Mouse (Mus musculus) hindbrain, embryonic 13.5 days (tissue): ENCODE measurements around the gene Gas7. TPM values are rescaled to one million over a fixed set of nuclear protein-coding genes. Genes with fewer than 3 reads are reported as not detected.

Source experiments
- ATAC-seq: fragments of 200-750 bp; cut with Nextera tagmentation; 2 replicates; pipeline ENCODE4 v1.8.0; 2017; ENCODE audit warnings: moderate TSS enrichment; ENCODE audit not compliant: low FRiP score
- H3K27ac ChIP-seq: fragments of 300-500 bp; sonication (generic); 2 replicates; pipeline ENCODE4 v1.5.1; 2015; ENCODE audit warnings: inconsistent platforms, mild to moderate bottlenecking, moderate library complexity
- H3K27me3 ChIP-seq: fragments of 300-500 bp; sonication (generic); 2 replicates; pipeline ENCODE4 v1.6.1; 2015; ENCODE audit warnings: mild to moderate bottlenecking, inconsistent platforms
- H3K36me3 ChIP-seq: fragments of 300-500 bp; sonication (generic); 2 replicates; pipeline ENCODE4 v1.6.1; 2015; ENCODE audit warnings: mild to moderate bottlenecking, inconsistent platforms
- H3K4me1 ChIP-seq: fragments of 300-500 bp; sonication (generic); replicated peaks from 2 replicates; pipeline ENCODE4 v1.6.1; 2015; ENCODE audit warnings: inconsistent platforms
- H3K4me2 ChIP-seq: fragments of 300-500 bp; sonication (generic); 2 replicates; pipeline ENCODE4 v1.6.1; 2015; ENCODE audit warnings: inconsistent platforms, mild to moderate bottlenecking, moderate library complexity
- H3K4me3 ChIP-seq: fragments of 300-500 bp; sonication (generic); 2 replicates; pipeline ENCODE4 v1.5.1; 2015; ENCODE audit warnings: mild to moderate bottlenecking, inconsistent platforms
- H3K9ac ChIP-seq: fragments of 300-500 bp; sonication (generic); 2 replicates; pipeline ENCODE4 v1.6.1; 2015; ENCODE audit warnings: mild to moderate bottlenecking, inconsistent platforms
- H3K9me3 ChIP-seq: fragments of 300-500 bp; sonication (generic); 2 replicates; pipeline ENCODE4 v1.6.1; 2016; ENCODE audit warnings: inconsistent platforms
- WGBS: fragments of 180-500 bp; shearing (Covaris S2); methylation state at CpG from one replicate; pipeline ENCODE4 v1.1.7; 2015; 5-methylcytosine and 5-hydroxymethylcytosine counted together
- polyA plus RNA-seq: library from polyadenylated mRNA; unstranded; fragments of >200 nt; fragmentation: Nextera tagmentation; extraction: Ambion mirVana; gene quantifications from 2 replicates; pipeline ENCODE4 v1.2.1, GENCODE M21; 2015

The Gas7 gene
- polyA plus RNA-seq, 1 experiment from 2014 or later, result 11.3 TPM

DNA sequence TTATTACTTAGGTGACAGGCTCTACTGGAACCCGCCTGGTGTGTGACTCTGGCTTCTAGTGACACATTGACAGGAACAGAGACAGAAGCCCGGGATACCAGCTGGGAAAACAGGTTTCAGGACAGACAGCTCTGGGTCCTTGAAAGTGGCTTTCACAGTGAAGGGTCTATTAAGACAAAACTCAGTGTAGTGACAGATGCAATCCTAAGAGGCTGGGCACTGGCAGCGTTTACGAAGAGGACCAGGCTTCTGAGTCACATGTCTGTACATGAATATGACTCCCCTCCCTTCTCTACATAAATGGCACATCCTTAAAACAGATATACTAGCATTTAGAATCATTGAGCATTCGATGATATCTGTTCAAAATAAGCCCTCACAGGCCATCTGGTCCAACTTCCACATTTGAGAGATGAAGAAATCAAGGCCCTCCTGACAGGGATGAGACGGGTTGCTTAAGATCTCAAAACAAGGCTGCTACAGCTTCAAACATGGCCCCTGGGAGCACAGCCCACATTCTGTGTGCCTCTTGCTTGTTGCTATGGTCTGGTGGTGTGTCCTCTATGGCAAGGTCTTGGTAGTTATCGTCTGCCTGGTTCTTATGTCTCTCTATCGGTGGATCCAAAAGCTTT is 133.1 kb downstream of the Gas7 start:
- WGBS, result 80% methylated on average over 8 of the region's 8 CpGs

DNA sequence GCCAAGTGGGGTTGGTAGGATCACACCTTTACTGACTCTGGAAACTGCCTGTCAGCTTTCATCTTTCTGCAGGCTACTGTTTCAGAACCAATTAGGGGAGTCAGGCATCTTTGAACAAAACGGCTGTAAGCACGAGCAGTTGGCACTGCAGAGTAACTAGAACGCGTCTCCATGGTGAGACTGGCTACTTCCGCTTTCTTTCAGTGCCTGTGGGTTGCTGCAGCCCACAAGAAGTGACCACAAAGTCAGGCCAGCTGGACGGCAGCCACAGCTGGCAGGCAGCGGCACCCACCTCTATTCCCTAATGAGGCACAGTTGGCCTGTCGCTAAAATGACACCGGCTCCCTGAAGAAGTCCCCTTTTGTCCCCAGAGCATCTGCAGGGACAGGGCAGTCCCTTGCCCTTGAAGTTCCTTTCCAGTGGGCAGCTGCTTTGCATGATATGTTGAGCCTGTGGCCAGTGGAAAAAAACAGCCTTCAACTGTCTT is 133.6 kb downstream of the Gas7 start:
- Histone ChIP-seq H3K4me1 (peaks cover 8% of the 10 kb centered on the region), H3K4me2 (no peak overlapping the region), H3K4me3 (no peak overlapping the region), H3K27ac (no peak overlapping the region), H3K9me3 (no peaks in the 10 kb centered on the region), H3K36me3 (no peaks in the 10 kb centered on the region), H3K9ac (no peak overlapping the region), H3K27me3 (no peaks in the 10 kb centered on the region)
- 0 out of 2 replicates have a peak, but pooled peaks have one; percentile 32 for ATAC-seq
- WGBS, result 50% methylated on average over 9 of the region's 9 CpGs

More for the DNA sequence above, 133.1 kb downstream of the Gas7 start:
- Histone ChIP-seq H3K27ac (no peak overlapping the region), H3K9ac (no peak overlapping the region), H3K36me3 (no peaks in the 10 kb centered on the region), H3K4me3 (no peak overlapping the region), H3K4me2 (no peak overlapping the region), H3K27me3 (no peaks in the 10 kb centered on the region), H3K9me3 (no peaks in the 10 kb centered on the region), H3K4me1 (peaks cover 8% of the 10 kb centered on the region)
- ATAC-seq, result no peak

DNA sequence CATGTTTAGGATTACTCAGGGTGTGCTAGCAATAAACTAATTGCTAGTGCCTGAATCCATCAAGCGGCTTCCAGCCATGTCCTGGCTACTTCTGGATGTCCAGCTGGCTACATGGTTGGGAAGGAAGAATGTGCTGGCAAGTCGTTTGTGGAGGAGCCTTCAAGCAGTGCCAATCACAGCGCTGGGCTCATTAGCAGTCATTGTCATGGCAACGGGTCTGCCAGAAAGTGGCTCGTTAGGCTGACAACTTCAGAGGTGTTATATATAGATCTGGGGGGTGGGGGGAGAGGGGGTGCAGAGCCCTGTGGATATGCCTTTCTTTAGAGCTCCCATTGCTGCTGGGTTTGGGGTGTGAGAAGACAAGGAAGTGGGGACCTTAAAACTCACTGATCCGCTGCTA is 141.0 kb downstream of the Gas7 start:
- ATAC-seq, result peak; percentile 74
- Histone ChIP-seq H3K27me3 (no peaks in the 10 kb centered on the region), H3K4me1 (peaks cover 15% of the 10 kb centered on the region), H3K36me3 (no peaks in the 10 kb centered on the region), H3K9ac (no peak overlapping the region), H3K4me2 (no peak overlapping the region), H3K27ac (no peak overlapping the region), H3K4me3 (no peak overlapping the region), H3K9me3 (no peaks in the 10 kb centered on the region)
- WGBS, result 32% methylated on average over 6 of the region's 6 CpGs

DNA sequence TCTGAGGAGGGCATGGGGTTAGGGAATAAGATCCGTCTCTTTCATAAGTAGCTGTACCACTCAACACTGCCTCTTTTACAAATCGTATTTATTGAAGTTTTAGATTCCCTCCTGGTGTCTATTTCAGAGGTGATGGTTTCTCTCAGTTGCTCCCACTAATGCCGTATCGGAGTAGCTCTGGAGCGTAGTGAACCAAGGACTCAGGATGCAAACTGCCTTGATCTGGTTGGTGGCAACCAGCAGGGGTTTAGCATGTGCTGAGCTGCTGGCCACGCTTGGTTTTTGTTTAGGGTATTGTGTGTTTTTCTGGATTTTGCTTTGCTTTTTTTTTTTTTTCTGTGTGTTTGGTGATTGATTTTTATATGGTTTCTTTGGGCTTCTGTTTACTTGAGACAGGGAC is 141.6 kb downstream of the Gas7 start:
- Histone ChIP-seq H3K4me2 (no peak overlapping the region), H3K27me3 (no peaks in the 10 kb centered on the region), H3K4me1 (peaks cover 18% of the 10 kb centered on the region), H3K9me3 (no peaks in the 10 kb centered on the region), H3K36me3 (no peaks in the 10 kb centered on the region), H3K27ac (no peak overlapping the region), H3K4me3 (no peak overlapping the region), H3K9ac (no peak overlapping the region)
- no peak for ATAC-seq
- WGBS, result 84% methylated on average over 6 of the region's 6 CpGs

DNA sequence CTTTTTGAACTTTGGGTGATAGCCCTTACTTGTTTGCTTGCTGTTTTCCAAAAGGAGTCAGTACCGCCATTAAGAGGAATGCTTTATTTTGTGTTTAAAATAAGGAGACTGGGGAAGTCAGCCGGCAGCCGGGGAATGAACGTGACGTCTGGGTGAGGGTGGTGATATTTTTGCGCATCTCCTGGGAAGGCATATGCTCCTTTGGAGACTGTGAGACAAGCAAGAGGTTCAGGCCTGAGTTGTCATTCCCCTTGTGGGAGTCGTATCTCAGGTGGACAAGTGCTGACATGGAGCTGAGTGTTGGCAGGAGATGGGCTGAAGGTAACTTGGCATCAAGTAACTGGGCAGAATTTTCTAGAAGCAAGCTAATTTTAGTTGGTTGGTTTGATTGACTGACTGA is 142.2 kb downstream of the Gas7 start:
- H3K4me1 ChIP-seq, result peaks cover 21% of the 10 kb centered on the region
- no peak overlapping the region for H3K4me3 ChIP-seq
- H3K9ac ChIP-seq, result no peak overlapping the region
- no peak overlapping the region for H3K27ac ChIP-seq
- H3K9me3 ChIP-seq, result no peaks in the 10 kb centered on the region
- no peak for ATAC-seq
- H3K36me3 ChIP-seq, result no peaks in the 10 kb centered on the region
- WGBS, result 94% methylated on average over 7 of the region's 7 CpGs
- H3K4me2 ChIP-seq, result no peak overlapping the region
- H3K27me3 ChIP-seq, result no peaks in the 10 kb centered on the region

DNA sequence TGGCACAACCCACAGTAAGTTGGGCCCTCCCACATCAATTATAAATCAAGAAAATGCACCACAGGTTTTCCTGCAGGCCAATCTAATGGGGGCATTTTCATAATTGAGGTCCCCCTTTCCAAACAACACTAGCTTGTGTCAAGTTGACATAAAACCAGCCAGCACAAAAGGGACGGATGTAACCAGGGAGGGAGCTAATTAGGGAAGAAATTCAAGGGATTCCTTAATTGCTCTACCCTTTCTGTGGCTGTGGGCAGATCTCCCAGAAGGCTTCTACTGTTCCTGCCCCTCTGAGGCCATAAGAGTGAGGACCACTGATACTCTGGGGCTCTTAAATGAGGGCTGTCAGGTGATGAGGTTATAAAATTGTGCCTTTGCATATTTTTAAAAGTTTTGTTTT is 143.9 kb downstream of the Gas7 start:
- no peak for ATAC-seq

DNA sequence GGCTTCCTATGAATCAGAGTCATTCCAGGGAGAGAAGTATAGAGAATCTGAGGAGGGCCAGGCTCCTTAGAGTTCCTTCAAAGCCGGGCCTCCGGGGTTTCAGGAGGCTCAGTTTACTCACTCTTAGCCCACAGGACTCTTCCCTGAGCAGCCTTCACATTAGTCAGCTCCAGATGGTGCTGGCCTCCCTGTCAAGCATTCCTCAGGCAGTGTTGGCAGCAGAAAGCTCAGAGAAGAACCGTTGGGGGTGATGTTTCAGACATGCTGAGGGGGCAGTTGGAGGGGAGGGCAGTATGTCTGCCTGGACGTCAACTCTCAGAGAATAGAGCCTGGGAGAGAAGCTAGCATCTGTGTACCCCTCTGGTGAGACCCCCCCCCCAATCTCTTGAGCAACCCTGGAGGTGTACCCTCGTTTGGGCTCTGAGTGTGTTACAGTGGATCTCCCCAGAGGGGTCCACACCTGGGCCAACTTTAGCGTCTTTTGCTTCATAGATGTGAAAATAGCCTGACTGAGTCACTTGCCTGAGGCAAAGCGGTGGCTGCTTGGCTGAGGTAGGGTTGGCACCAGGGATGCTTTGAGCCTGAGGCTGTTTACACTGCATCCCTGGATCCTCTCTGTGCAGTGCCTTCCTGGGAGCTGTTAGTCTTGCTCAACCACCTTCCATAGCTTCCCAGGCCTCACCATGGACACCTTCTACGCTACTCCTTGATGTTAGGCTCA is 145.6 kb downstream of the Gas7 start:
- WGBS, result 75% methylated on average over 8 of the region's 8 CpGs
- Histone ChIP-seq H3K4me3 (no peak overlapping the region), H3K9ac (no peak overlapping the region), H3K27ac (no peak overlapping the region), H3K4me1 (peaks cover 30% of the 10 kb centered on the region), H3K27me3 (no peaks in the 10 kb centered on the region), H3K36me3 (no peaks in the 10 kb centered on the region), H3K4me2 (no peak overlapping the region), H3K9me3 (no peaks in the 10 kb centered on the region)
- ATAC-seq, result no peak

More for the DNA sequence above, 143.9 kb downstream of the Gas7 start:
- 33% methylated on average over 1 of the region's 1 CpGs for WGBS
- no peak overlapping the region for H3K4me3 ChIP-seq
- no peak overlapping the region for H3K27ac ChIP-seq
- no peaks in the 10 kb centered on the region for H3K9me3 ChIP-seq
- H3K36me3 ChIP-seq, result no peaks in the 10 kb centered on the region
- no peak overlapping the region for H3K4me2 ChIP-seq
- no peak overlapping the region for H3K9ac ChIP-seq
- no peaks in the 10 kb centered on the region for H3K27me3 ChIP-seq
- H3K4me1 ChIP-seq, result peaks cover 32% of the 10 kb centered on the region

DNA sequence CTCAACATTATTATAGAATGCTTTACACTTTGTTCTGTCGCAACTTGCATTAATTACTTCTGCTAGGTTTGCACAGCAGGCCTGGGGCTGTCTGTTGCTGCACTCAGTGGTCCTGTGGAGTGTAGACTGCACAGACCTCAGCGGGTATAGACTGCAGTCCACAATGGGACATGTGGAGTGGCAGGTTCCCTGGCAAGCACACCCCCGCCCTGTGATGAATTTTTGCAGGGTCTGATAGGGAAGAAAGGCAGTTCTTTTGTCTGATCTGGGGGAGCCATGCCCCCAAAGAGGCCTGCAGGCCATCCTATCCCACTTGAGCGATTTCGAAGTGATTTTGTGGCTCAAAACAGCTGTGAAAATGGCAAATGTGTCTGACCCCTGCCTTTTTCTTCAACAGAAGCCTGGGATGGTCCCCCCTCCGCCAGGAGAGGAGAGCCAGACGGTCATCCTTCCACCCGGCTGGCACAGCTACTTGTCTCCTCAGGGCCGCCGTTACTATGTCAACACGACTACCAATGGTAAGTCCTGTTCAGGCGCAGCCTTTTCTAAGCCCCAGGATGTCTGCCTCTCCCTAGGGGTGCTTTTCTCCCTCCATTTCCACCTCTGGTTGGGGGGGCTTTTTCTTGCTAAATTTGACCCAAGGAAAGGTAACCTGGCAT is 147.6 kb downstream of the Gas7 start:
- Histone ChIP-seq H3K4me2 (no peak overlapping the region), H3K4me1 (peaks cover 19% of the 10 kb centered on the region), H3K9ac (0 out of 2 replicates have a peak overlapping the region, but pooled peaks have one; percentile 8), H3K36me3 (no peaks in the 10 kb centered on the region), H3K27ac (peak overlapping the region; percentile 58), H3K9me3 (no peaks in the 10 kb centered on the region), H3K27me3 (no peaks in the 10 kb centered on the region), H3K4me3 (no peak overlapping the region)
- peak; percentile 50; the same call in 1 of the 2 replicates for ATAC-seq
- 29% methylated on average over 12 of the region's 12 CpGs for WGBS

DNA sequence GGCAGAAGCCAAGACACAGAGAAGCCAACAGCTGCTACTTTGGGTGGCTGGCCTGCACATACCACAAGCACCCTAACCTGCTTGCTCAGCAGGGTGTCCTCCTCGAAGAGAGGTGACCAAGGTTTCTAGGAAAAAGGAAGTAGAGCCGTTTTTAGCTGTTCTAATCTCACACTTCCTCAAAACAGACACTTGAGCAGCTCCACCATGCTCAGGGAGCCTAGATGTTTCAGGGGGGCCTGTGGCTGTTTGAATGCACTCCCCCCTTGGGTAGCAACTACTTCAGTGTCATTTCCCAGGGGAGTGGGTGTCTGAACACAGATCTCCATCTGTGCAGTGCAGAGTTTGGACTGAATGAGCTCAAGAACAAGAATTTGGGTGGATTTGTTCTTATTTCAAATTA is 149.2 kb downstream of the Gas7 start:
- H3K27ac ChIP-seq, result no peak overlapping the region
- H3K27me3 ChIP-seq, result no peaks in the 10 kb centered on the region
- no peaks in the 10 kb centered on the region for H3K9me3 ChIP-seq
- H3K4me1 ChIP-seq, result peaks cover 17% of the 10 kb centered on the region
- WGBS, result 84% methylated on average over 2 of the region's 2 CpGs
- no peak overlapping the region for H3K4me2 ChIP-seq
- H3K36me3 ChIP-seq, result no peaks in the 10 kb centered on the region
- no peak for ATAC-seq
- no peak overlapping the region for H3K9ac ChIP-seq
- no peak overlapping the region for H3K4me3 ChIP-seq

DNA sequence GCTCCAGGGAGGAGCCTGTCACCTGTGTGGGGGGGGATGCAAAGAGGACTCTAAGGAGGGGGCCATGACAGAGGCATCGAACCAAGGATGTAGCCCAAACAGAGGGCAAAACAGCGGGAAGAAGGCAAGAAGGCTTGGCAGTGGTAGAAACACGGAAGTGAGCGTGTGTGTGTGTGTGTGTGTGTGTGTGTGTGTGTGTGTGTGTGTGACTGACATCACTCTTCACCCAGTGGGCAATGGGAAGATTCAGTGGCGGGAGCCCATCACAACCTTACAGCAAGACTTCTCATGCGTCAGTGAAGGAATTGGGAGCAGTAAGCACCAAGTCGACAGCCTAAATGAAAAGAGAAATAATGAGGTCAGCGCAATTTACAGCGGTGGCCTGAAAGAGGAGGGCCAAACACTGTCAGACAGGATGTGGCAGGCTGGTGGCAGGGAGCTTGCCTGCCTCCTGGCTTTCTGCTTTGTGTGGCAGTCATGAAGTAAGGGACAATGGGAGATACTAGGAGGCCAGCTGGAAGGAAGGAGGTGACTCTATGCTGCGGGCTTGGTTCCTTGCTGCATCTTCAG is 153.0 kb downstream of the Gas7 start:
- ATAC-seq, result no peak
- H3K4me1 ChIP-seq, result peaks cover 3% of the 10 kb centered on the region
- no peak overlapping the region for H3K4me3 ChIP-seq
- 81% methylated on average over 10 of the region's 10 CpGs for WGBS
- no peaks in the 10 kb centered on the region for H3K9me3 ChIP-seq
- no peak overlapping the region for H3K4me2 ChIP-seq
- no peak overlapping the region for H3K9ac ChIP-seq
- H3K36me3 ChIP-seq, result no peaks in the 10 kb centered on the region
- H3K27me3 ChIP-seq, result no peaks in the 10 kb centered on the region
- no peak overlapping the region for H3K27ac ChIP-seq

DNA sequence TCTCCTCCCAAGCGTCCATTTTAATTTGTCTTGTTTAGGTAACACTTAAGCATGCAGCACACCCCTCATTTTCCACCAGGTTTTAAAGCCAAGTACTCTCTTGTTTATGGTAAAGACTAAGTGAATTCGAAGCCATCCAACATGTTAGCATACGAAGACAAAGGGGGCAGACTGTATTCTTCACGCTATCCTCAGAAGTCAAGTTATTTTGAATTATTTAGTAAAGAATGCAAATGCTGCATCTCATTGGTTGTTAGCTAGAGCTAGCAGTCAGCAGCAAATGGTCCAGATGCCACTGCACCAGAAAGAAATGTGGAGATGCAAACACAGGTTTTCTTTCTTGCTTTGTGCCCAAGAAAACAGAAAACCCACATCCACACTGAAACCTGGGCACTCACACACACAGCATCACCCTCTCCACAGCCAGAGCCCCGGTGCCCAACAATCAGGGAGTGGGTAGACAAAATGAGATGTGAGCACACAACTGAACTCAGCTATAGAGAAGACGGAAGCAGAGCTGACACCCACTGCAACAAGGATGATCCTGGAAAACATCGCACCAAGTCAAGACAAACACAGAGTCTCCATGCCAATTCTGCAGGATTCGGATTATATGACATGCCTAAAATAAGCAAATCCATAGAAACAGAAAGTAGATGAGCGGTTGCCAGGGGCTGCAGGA is 157.1 kb downstream of the Gas7 start:
- Histone ChIP-seq H3K4me1 (no peaks in the 10 kb centered on the region), H3K9ac (no peak overlapping the region), H3K4me3 (no peak overlapping the region), H3K9me3 (no peaks in the 10 kb centered on the region), H3K36me3 (no peaks in the 10 kb centered on the region), H3K27me3 (no peaks in the 10 kb centered on the region), H3K27ac (no peak overlapping the region; the same call in 1 of the 2 replicates), H3K4me2 (no peak overlapping the region)
- WGBS, result 76% methylated on average over 9 of the region's 9 CpGs
- ATAC-seq, result no peak
